Mouse (Mus musculus) liver, embryonic 14.5 days (tissue): ENCODE results near the gene Rdh7.
"Not testable (repeated sequence)": the region's sequence is repeated elsewhere in the genome, so short reads cannot be mapped to it uniquely, and the experiment has no call there.

ENCODE experiments used
- CTCF ChIP-seq: IDR thresholded peaks from 2 replicates; pipeline ENCODE4 v1.5.1; 2016; ENCODE audit warnings: antibody characterized with exemption, low read depth, control low read depth
- EP300 ChIP-seq: IDR thresholded peaks from 2 replicates; pipeline ENCODE4 v1.6.1; 2016; ENCODE audit warnings: antibody characterized with exemption, low read depth

DNA sequence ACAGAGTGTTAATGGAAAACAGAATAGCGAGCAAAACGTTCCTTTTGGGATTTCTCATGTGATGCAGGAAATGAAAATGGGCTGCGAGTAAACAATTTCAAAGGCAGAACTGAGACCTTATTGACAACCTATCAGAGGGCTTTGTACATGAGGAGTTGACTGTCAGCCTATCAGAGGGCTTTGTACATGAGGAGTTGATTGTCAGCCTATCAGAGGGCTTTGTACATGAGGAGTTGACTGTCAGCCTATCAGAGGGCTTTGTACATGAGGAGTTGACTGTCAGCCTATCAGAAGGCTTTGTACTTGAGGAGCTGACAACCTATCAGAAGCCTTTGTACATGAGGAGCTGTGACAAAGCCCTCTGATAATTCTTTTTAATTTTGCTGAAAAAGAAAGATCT, 28.6 kb upstream of the Rdh7 start:
- TF ChIP-seq EP300, CTCF: not testable (repeated sequence)
